Mouse (Mus musculus): ENCODE results near the gene Arntl.

The Arntl gene

DNA sequence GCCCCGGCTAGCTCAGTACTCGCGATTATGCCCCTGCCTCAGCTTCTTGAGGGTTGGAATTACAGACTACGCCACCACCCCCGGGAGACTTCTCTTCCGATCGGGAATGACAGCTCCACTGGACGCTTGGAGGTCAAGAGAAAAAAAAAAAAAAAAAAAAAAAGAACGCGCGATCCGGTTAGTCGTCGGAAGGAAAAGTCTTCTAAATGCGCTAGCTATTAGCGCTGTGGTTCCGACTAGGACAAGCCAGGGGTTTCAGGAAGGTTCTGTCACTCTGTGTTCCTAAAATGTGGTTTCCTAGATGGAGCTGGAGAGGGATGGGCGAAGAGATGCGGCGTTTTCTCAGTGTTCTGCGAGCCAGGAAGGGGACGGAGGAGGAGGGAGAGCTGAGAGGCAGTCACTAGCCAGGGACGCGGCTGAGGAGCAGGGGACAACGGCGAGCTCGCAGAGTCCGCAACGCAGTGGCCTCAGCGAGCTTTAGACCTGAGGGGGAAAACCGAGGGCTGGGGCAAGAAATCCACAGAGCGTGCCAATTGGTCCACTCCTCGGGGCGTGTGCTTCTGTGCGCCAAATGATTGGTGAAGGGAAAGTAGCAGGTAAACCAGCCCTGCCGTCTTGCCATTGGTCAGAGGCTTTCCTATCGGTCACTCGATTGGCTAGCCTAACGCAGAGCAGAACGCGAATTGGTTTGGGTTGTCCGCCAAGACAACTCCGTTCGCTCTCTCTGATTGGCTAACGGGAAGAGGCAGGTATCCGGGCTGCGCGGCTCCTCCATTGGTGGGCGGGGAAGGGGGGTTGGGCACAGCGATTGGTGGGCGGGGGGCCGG, at the start of gene Arntl:
TSS of gene Arntl (plus strand) at position 822 of the 827 bp plus-strand sequence.
- DNase-seq (ENCODE audit: inconsistent ontology term) = peak; percentile 100

GRCm38 (mm10) chr7:113161077-113161698, 46.1 kb upstream of the Arntl start:
- no peak for DNase-seq (ENCODE audit: inconsistent ontology term)

GRCm38 (mm10) chr7:113164719-113165118, 42.5 kb upstream of the Arntl start:
- peak; percentile 69 for DNase-seq (ENCODE audit: inconsistent ontology term)

GRCm38 (mm10) chr7:113167092-113167491, 40.2 kb upstream of the Arntl start:
- DNase-seq (ENCODE audit: inconsistent ontology term) = peak; percentile 63

GRCm38 (mm10) chr7:113168609-113169008, 38.7 kb upstream of the Arntl start:
- peak; percentile 71 for DNase-seq (ENCODE audit: inconsistent ontology term)

GRCm38 (mm10) chr7:113172425-113172824, 34.8 kb upstream of the Arntl start:
- no peak for DNase-seq (ENCODE audit: inconsistent ontology term)

DNA sequence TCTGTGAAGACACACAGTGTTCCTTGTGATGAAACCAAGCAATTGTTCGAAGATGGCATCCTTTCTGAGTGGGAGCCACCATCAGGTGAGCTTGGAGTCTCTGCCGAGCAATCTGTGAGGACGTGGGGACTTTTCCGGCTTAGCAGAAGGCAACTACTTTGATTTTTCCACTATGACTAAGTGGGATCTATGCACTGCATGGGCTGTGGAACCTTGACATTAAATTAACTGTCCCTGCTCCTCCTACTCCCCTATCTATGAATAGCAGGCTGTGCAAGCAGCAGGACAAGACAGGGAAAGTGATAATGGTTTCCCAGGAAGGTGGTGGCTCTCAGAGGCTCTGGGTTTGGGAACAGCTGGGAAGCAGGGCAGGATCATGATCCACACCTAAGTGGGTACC, 31.8 kb upstream of the Arntl start:
- no peak for DNase-seq (ENCODE audit: inconsistent ontology term)

- DNase-seq (ENCODE audit: inconsistent ontology term) = no peak
Measured at GRCm38 (mm10) chr7:113178073-113178472, 29.2 kb upstream of the Arntl start.

GRCm38 (mm10) chr7:113183787-113184186, 23.5 kb upstream of the Arntl start:
- no peak for DNase-seq (ENCODE audit: inconsistent ontology term)

DNA sequence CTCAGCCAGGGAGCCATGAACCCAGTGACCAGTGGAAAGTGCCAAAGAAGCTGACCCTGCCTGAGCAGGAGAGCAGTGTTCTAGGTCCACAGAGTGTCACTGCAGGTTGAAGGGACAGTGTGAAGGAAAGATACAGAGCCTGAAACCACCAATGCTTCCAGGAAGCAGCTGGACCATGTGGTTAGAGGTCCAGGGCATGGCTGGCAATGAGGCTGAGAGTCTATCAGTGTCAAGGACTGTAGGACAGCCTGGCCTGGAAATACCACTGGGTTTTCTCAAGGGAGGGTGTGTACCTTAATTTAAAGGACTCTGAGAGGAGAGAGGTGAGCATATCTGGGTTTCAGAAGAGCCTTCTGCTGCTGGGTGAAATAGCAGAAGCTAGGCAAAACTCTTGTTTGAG, 22.2 kb upstream of the Arntl start:
- no peak for DNase-seq (ENCODE audit: inconsistent ontology term)

- peak; percentile 90 for DNase-seq (ENCODE audit: inconsistent ontology term)
Measured at GRCm38 (mm10) chr7:113186041-113186800, 21.0 kb upstream of the Arntl start.

DNA sequence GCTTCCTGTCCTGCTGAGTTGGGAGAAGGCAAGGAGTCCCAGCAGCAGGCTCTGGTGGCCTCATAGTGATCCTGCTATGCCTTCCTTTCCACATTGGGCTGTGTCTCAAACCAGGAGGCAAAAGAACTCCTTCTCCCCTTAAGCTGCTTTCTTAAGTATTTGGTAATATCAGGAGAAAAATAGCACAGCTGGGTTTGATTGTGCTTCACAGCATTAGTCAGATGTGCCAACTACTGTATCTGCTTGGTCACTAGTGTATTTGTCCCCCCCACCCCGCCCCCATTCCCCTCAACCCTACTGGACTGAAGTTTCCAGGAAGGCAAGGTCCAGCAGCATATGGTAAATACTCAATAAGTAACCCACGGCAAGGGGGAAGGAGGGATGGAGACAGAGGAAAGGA, 19.2 kb upstream of the Arntl start:
- DNase-seq (ENCODE audit: inconsistent ontology term) = no peak

DNA sequence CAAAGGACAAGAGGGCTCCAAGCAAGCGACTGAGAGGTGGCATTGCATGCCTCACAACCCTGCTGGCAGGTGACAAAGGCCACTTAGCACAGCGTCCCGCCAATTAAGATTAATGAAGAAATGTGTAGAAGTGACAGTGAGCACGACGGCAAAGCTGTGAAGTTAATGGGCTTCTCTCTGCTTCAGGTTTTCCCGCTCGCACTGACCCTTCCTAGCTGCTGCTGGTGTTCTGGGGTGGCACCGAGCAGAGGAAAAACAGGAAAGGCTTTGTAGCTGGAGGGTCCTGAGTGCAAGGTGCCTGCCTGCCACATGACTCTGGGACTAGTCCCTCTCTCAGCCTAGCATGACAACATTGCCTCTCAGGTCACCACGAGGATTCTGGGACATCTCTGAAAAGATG, 18.7 kb upstream of the Arntl start:
- DNase-seq (ENCODE audit: inconsistent ontology term) = no peak

DNA sequence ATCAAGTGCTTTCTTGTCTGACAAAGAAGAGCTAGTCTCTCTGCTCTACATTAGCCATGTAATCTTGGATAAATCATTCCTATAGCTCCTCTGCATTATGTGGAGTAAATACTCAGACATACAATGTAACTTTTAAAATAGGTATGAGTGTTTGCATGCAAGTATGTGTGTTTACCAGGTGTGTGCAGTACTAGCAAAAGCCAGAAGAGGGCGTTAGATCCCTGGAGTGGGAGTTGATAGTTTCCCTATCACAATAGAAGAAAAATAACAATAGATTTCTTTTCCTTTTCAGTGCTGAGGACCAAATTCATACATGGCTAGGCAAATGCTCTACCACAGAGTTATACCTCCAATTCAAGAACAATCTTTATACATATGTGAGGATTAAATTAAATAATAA, 15.5 kb upstream of the Arntl start:
- no peak for DNase-seq (ENCODE audit: inconsistent ontology term)

DNA sequence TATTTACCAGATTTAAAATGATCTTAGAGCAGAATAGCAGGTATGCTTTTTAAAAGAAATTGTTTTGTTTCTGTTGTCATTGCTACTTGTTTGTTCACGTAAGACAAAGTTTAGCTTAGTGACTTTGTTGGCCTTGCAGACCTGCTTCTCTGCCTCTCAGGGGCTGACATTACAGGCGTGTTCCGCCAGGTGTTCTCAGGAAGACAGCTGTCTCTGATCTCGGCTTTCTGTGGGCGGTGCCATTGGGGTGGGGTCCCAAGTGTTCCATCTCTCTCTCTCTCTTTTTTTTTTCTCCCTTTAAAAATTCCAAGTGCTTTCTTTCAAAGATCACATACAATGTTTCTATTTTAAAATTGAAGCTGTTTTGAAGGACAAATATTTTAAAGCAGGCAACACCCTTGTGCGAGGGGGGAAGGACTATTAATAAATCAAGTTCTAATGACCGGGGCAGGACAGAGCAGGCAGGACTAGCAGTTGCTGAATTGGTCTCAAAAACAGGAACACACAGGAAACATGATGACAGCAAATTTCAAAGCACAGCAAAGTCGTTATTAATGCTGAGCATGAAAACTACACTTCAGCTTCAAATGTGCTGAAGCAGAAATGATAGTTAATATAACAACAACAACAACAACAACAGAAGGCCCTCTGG, 14.4 kb upstream of the Arntl start:
- DNase-seq (ENCODE audit: inconsistent ontology term) = no peak

DNA sequence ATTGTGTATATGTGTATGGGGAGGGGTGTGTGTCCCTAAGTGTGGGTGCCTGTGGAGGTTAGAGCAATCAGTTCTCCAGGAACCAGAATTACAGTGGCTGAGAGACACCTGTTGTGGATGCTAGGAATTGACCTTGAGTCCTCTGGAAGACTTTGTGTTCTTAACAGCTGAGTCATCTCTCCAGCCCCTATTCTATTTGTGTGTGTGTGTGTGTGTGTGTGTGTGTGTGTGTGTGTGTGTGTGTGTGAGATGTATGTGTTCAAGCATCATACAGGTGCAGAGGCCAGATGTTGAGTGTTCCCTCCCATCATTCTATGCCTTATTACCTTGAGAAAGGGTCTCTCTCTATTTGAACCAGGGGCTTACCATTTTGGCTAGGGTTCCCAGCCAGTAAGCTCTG, 13.4 kb upstream of the Arntl start:
- DNase-seq (ENCODE audit: inconsistent ontology term) = no peak

DNA sequence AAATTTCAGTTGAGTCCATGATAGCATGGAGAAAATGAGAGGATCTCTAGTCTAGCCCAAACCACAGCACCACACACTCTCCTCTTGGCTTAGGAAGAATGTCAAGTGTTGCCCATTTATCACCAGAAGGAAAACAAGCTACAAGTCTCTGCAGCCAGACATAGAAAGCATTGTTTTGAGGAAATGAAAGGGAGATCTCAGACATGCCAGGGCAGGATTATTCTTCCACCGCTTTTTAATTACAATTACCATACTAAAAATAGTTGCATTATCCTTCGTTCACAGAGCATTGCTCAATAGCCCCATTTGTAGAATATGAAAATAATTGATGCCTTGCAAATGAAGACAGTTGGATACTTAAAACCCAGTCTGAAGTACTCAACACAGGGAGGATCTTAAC, 12.0 kb upstream of the Arntl start:
- peak; percentile 94 for DNase-seq (ENCODE audit: inconsistent ontology term)

DNA sequence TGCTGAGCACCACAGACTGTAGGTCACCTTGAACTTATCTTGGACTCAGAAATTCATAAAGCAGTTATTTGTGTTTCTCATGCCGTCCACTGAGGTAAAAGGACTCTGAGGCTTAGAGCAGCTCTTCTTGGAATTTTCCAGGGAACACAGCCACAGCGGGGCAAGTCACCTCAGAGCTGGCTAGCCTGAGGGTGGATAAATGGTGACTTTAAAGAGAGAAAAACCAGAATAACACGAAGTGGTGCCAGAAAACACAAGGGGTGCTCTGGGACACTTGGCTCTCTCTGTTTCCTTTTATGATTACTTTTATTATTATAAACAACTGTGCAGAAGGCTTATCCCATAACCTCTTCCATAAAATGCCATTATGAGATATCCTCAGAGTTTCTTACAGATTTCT, 11.1 kb upstream of the Arntl start:
- DNase-seq (ENCODE audit: inconsistent ontology term) = no peak

DNA sequence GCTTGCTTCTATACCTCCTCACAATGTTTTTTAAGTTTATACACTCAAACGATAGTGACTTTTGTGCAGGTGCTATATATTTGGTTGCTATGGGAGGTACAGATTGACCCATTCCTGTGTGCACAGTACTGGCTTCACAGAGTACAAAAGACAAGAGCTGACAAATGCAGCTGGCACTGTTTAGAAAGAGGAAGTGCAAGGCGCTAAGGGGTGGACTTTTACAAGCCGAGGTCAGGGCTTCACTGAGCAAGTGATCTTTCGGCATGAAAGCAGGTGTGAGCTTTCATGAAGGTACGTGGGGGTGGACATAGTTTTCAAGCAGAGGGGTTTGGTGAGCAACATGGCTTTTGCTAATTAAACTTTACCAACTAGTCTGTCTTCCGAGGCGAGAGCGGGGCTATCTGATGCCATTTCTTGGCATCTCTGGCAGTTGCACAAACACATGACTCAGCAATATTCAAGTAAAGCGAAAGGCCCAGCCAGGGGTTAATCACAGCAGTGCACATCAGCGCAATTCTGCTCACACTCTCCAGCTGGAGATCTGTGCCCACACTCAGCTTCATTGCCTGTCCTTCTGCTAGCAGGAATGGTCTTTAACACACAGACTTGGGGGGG, 10.0 kb upstream of the Arntl start:
- no peak for DNase-seq (ENCODE audit: inconsistent ontology term)

- peak; percentile 55 for DNase-seq (ENCODE audit: inconsistent ontology term)
Measured at GRCm38 (mm10) chr7:113201584-113201983, 5.7 kb upstream of the Arntl start.

Measured in Muller cell, postnatal 12 days (primary cell).